Mouse (Mus musculus): ENCODE results near the gene Dnajc6.

DNA sequence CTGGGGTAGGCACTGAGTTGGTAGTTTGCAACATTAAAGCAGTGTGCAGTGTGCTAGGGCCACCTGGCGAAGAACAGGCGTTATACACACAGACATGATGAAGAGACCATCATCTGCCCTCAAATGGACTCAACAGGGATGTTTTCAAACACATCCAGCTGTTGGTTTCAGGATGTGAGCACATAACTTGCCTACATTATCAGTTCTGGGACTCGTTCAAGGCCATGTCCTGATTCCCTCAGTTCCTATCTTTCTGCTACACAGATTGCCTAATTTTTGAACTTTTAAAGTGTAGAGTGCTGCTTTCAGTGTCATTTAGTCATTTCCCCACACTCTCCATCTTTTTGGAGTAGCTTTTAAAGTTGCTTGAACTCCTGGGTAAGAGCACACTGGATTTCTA lies 186.6 kb downstream of the Dnajc6 start:
- TF ChIP-seq EP300 (IDR thresholded peaks at IDR 0.05; ENCODE audit: insufficient read depth, low read depth, low read length) (no peak), CTCF (IDR thresholded peaks at IDR 0.05) (peak; percentile 14; the same call in 1 of the 2 replicates), POLR2A (IDR thresholded peaks at IDR 0.05; ENCODE audit: insufficient read depth, low read depth, low read length) (no peak)
